Mouse (Mus musculus): ENCODE data around the gene Vkorc1l1.

DNA sequence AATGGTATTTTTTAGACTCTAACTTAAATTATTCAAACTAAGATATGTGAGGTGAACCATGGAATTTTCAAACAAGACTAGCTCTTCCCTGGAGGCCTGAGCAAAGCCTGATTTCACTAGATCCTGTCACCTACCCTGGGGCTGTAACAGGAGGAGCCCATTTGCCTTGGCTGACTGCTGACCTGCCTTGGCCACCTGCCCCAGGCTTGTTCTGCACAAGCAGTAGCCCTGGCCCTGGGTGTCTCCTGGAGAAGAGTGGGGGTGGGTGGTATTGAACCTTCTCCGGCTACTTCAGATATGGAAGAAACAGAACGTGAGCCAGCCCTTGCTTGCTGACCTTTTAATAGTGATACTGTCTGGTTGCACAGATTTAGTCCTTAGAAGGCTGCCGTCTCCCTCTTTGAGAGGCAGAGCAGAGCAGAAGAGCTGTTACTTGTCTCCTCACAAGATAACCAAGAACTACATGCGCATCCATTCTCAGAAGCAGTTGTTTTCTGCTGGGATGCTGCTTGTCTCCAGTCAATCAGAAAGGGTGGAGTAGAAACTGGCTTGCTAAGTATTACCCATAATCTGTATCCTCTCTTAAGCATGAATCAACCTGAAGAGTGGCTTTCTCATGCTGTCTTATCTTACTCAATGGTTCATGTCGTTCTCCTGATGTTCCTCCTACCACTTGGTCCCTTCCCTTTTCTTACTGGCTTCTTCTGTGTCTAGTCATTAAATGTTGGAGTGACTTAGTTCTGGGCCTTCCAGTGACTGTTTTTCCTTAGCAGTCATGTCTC is 12.9 kb downstream of the Vkorc1l1 start:
- TF ChIP-seq CTCF (IDR thresholded peaks at IDR 0.05; ENCODE audit: control insufficient read depth, insufficient read depth, low read length) = no peak
- no peak for TF ChIP-seq POLR2A (IDR thresholded peaks at IDR 0.05; ENCODE audit: borderline replicate concordance, control insufficient read depth, low read depth, low read length)
